Mouse (Mus musculus) embryonic facial prominence, embryonic 12.5 days (tissue): Measurements from ENCODE around the gene Txk. TPM values are rescaled to one million over a fixed set of nuclear protein-coding genes. Genes with fewer than 3 reads are reported as not detected.

Experiments
- ATAC-seq: fragments of 200-750 bp; cut with Nextera tagmentation; 2 replicates; pipeline ENCODE4 v1.8.0; 2017; ENCODE audit not compliant: insufficient number of reproducible peaks, insufficient read depth, low FRiP score, low TSS enrichment
- H3K27ac ChIP-seq: fragments of 300-500 bp; sonication (generic); 2 replicates; pipeline ENCODE4 v1.5.1; 2016; ENCODE audit warnings: mild to moderate bottlenecking
- H3K27me3 ChIP-seq: fragments of 300-500 bp; sonication (generic); 2 replicates; pipeline ENCODE4 v1.6.1; 2016; ENCODE audit warnings: mild to moderate bottlenecking, moderate library complexity
- H3K36me3 ChIP-seq: fragments of 300-500 bp; sonication (generic); 2 replicates; pipeline ENCODE4 v1.6.1; 2016; ENCODE audit warnings: mild to moderate bottlenecking
- H3K4me1 ChIP-seq: fragments of 300-500 bp; sonication (generic); 2 replicates; pipeline ENCODE4 v1.6.1; 2016
- H3K4me2 ChIP-seq: fragments of 300-500 bp; sonication (generic); replicated peaks from 2 replicates; pipeline ENCODE4 v1.6.1; 2016; ENCODE audit warnings: mild to moderate bottlenecking, moderate library complexity
- H3K4me3 ChIP-seq: fragments of 300-500 bp; sonication (generic); 2 replicates; pipeline ENCODE4 v1.5.1; 2016; ENCODE audit warnings: mild to moderate bottlenecking
- H3K9ac ChIP-seq: fragments of 300-500 bp; sonication (generic); 2 replicates; pipeline ENCODE4 v1.6.1; 2016; ENCODE audit warnings: mild to moderate bottlenecking, moderate library complexity
- H3K9me3 ChIP-seq: fragments of 300-500 bp; sonication (generic); 2 replicates; pipeline ENCODE4 v1.6.1; 2016; ENCODE audit warnings: mild to moderate bottlenecking, moderate library complexity
- WGBS: fragments of 180-500 bp; shearing (Covaris S2); methylation state at CpG from one replicate; pipeline ENCODE4 v1.1.7; 2016; 5-methylcytosine and 5-hydroxymethylcytosine counted together
- polyA plus RNA-seq: library from polyadenylated mRNA; unstranded; fragments of >200 nt; fragmentation: Nextera tagmentation; extraction: Ambion mirVana; gene quantifications from 2 replicates; pipeline ENCODE4 v1.2.1, GENCODE M21; 2016

Gene Txk
- polyA plus RNA-seq, 1 experiment from 2014 or later, result 0.12 TPM

- Histone ChIP-seq H3K4me2 (no peak overlapping the region), H3K4me1 (peaks cover 7% of the 10 kb centered on the region; the same call in 1 of the 2 replicates), H3K36me3 (no peaks in the 10 kb centered on the region), H3K9me3 (no peaks in the 10 kb centered on the region), H3K27ac (no peak overlapping the region), H3K4me3 (no peak overlapping the region), H3K9ac (no peak overlapping the region), H3K27me3 (no peaks in the 10 kb centered on the region)
- no peak for ATAC-seq
- WGBS, result 91% methylated on average over 9 of the region's 9 CpGs
These were observed 42.6 kb downstream of the Txk start for GRCm38 (mm10) chr5:72709976-72710375.

GRCm38 (mm10) chr5:72709451-72709850 is 43.1 kb downstream of the Txk start:
- Histone ChIP-seq H3K27ac (no peak overlapping the region), H3K36me3 (no peaks in the 10 kb centered on the region), H3K9me3 (no peaks in the 10 kb centered on the region), H3K4me2 (no peak overlapping the region), H3K4me1 (peaks cover 7% of the 10 kb centered on the region; the same call in 1 of the 2 replicates), H3K9ac (no peak overlapping the region), H3K4me3 (no peak overlapping the region), H3K27me3 (no peaks in the 10 kb centered on the region)
- WGBS, result 66% methylated on average over 13 of the region's 13 CpGs
- ATAC-seq, result no peak

- Histone ChIP-seq H3K9ac (no peak overlapping the region; the same call in 1 of the 2 replicates), H3K9me3 (no peaks in the 10 kb centered on the region), H3K4me3 (no peak overlapping the region), H3K36me3 (no peaks in the 10 kb centered on the region), H3K27ac (no peak overlapping the region), H3K27me3 (no peaks in the 10 kb centered on the region), H3K4me1 (peaks cover 7% of the 10 kb centered on the region; the same call in 1 of the 2 replicates), H3K4me2 (0 out of 2 replicates have a peak overlapping the region, but pooled peaks have one; percentile 24)
- ATAC-seq, result no peak
- 67% methylated on average over 10 of the region's 10 CpGs for WGBS
These were observed 45.9 kb downstream of the Txk start for GRCm38 (mm10) chr5:72706722-72707121.

- Histone ChIP-seq H3K4me2 (peak overlapping the region; percentile 24), H3K4me3 (no peak overlapping the region), H3K36me3 (no peaks in the 10 kb centered on the region), H3K4me1 (peaks cover 7% of the 10 kb centered on the region; the same call in 1 of the 2 replicates), H3K27ac (no peak overlapping the region), H3K9me3 (no peaks in the 10 kb centered on the region), H3K9ac (no peak overlapping the region), H3K27me3 (no peaks in the 10 kb centered on the region)
- WGBS, result 31% methylated on average over 10 of the region's 10 CpGs
- 0 out of 2 replicates have a peak, but pooled peaks have one; percentile 74 for ATAC-seq
These were observed 46.5 kb downstream of the Txk start for GRCm38 (mm10) chr5:72706095-72706494.

GRCm38 (mm10) chr5:72702202-72702601 is 50.4 kb downstream of the Txk start:
- no peaks in the 10 kb centered on the region for H3K27me3 ChIP-seq
- H3K4me3 ChIP-seq, result no peak overlapping the region
- no peak overlapping the region for H3K9ac ChIP-seq
- no peak for ATAC-seq
- H3K36me3 ChIP-seq, result no peaks in the 10 kb centered on the region
- no peak overlapping the region for H3K4me2 ChIP-seq
- H3K4me1 ChIP-seq, result peaks cover 7% of the 10 kb centered on the region; the same call in 1 of the 2 replicates
- H3K27ac ChIP-seq, result no peak overlapping the region
- H3K9me3 ChIP-seq, result no peaks in the 10 kb centered on the region

- no peak overlapping the region for H3K4me3 ChIP-seq
- ATAC-seq, result no peak
- H3K27ac ChIP-seq, result no peak overlapping the region
- WGBS, result 60% methylated on average over 2 of the region's 2 CpGs
- H3K36me3 ChIP-seq, result no peaks in the 10 kb centered on the region
- H3K4me2 ChIP-seq, result no peak overlapping the region
- no peaks in the 10 kb centered on the region for H3K9me3 ChIP-seq
- H3K9ac ChIP-seq, result no peak overlapping the region
- H3K27me3 ChIP-seq, result no peaks in the 10 kb centered on the region
- no peaks in the 10 kb centered on the region for H3K4me1 ChIP-seq
These were observed 53.1 kb downstream of the Txk start for GRCm38 (mm10) chr5:72699500-72699818.

- H3K27ac ChIP-seq, result no peak overlapping the region
- ATAC-seq, result no peak
- H3K4me2 ChIP-seq, result no peak overlapping the region
- no peaks in the 10 kb centered on the region for H3K27me3 ChIP-seq
- 72% methylated on average over 7 of the region's 7 CpGs for WGBS
- no peaks in the 10 kb centered on the region for H3K36me3 ChIP-seq
- H3K4me1 ChIP-seq, result no peaks in the 10 kb centered on the region
- H3K4me3 ChIP-seq, result no peak overlapping the region
- H3K9me3 ChIP-seq, result no peaks in the 10 kb centered on the region
- H3K9ac ChIP-seq, result no peak overlapping the region
These were observed 53.6 kb downstream of the Txk start for GRCm38 (mm10) chr5:72698818-72699499.

GRCm38 (mm10) chr5:72698343-72698742 is 54.2 kb downstream of the Txk start:
- no peak for ATAC-seq
- Histone ChIP-seq H3K36me3 (no peaks in the 10 kb centered on the region), H3K27me3 (no peaks in the 10 kb centered on the region), H3K9ac (no peak overlapping the region), H3K9me3 (no peaks in the 10 kb centered on the region), H3K4me1 (no peaks in the 10 kb centered on the region), H3K4me3 (no peak overlapping the region), H3K4me2 (no peak overlapping the region), H3K27ac (no peak overlapping the region)
- WGBS, result 76% methylated on average over 3 of the region's 3 CpGs

- WGBS, result 84% methylated on average over 13 of the region's 13 CpGs
- no peak for ATAC-seq
These were observed 56.1 kb downstream of the Txk start for GRCm38 (mm10) chr5:72696491-72696890.

GRCm38 (mm10) chr5:72694684-72695083 is 57.9 kb downstream of the Txk start:
- Histone ChIP-seq H3K9ac (no peak overlapping the region), H3K4me2 (no peak overlapping the region), H3K27ac (no peak overlapping the region), H3K36me3 (no peaks in the 10 kb centered on the region), H3K4me1 (no peaks in the 10 kb centered on the region), H3K27me3 (no peaks in the 10 kb centered on the region), H3K4me3 (no peak overlapping the region), H3K9me3 (no peaks in the 10 kb centered on the region)
- 74% methylated on average over 2 of the region's 2 CpGs for WGBS
- ATAC-seq, result no peak

More at GRCm38 (mm10) chr5:72696491-72696890, 56.1 kb downstream of the Txk start:
- Histone ChIP-seq H3K27me3 (no peaks in the 10 kb centered on the region), H3K36me3 (no peaks in the 10 kb centered on the region), H3K27ac (no peak overlapping the region), H3K9ac (no peak overlapping the region), H3K4me2 (no peak overlapping the region), H3K4me1 (no peaks in the 10 kb centered on the region), H3K9me3 (no peaks in the 10 kb centered on the region), H3K4me3 (no peak overlapping the region)

GRCm38 (mm10) chr5:72690516-72690915 is 62.1 kb downstream of the Txk start:
- no peak overlapping the region for H3K27ac ChIP-seq
- H3K4me2 ChIP-seq, result no peak overlapping the region
- no peak overlapping the region for H3K9ac ChIP-seq
- ATAC-seq, result no peak
- no peaks in the 10 kb centered on the region for H3K36me3 ChIP-seq
- no peaks in the 10 kb centered on the region for H3K9me3 ChIP-seq
- no peaks in the 10 kb centered on the region for H3K27me3 ChIP-seq
- no peak overlapping the region for H3K4me3 ChIP-seq
- WGBS, result 92% methylated on average over 5 of the region's 5 CpGs
- no peaks in the 10 kb centered on the region for H3K4me1 ChIP-seq

- no peak overlapping the region for H3K9ac ChIP-seq
- H3K9me3 ChIP-seq, result no peaks in the 10 kb centered on the region
- no peaks in the 10 kb centered on the region for H3K27me3 ChIP-seq
- no peak for ATAC-seq
- H3K4me2 ChIP-seq, result no peak overlapping the region
- WGBS, result 89% methylated on average over 7 of the region's 7 CpGs
- no peak overlapping the region for H3K27ac ChIP-seq
- no peaks in the 10 kb centered on the region for H3K36me3 ChIP-seq
- H3K4me3 ChIP-seq, result no peak overlapping the region
- H3K4me1 ChIP-seq, result no peaks in the 10 kb centered on the region
These were observed 63.0 kb downstream of the Txk start for GRCm38 (mm10) chr5:72689556-72689955.
